Mouse (Mus musculus): ENCODE data around the gene Afmid. TPM values are rescaled to one million over a fixed set of nuclear protein-coding genes. Genes with fewer than 3 reads are reported as not detected.
"Not testable (repeated sequence)": the region's sequence is repeated elsewhere in the genome, so short reads cannot be mapped to it uniquely, and the experiment has no call there.

Afmid gene
- polyA plus RNA-seq, 1 experiment from 2014 or later, result 2.4 TPM

DNA sequence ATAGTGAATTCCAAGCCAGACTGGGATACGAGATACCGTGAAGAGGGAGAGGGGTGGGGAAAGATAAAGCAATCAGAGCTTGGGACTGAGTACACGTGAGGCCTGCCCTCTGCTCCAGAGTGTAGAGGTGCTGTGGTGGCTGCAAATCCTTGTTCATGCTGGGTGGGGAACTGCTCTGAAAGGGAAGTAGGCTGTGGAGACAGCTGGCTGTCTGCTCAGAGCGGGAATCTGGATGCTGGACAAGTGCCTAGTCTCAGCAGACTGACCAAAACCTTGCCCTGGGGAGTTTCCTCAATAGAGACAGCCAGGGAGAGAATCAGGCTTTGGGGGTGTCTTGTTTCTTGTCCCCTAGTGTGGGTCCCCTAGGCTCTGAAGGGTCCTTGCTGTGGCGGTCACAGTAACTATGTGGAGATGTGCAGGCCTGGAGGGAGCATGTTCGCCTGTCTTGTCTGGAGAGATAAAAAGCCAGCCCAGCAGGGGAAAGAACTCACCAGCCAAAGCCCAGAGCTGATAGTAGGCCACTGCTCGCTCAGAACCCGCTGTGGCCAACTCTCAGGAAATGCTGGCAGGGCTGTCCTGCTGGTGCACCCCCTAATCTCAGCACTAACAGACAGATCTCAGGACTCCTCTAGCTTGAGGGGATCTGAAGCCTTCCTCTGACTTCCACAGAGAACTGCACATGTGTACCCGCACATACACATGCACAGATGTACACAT lies 3.3 kb downstream of the Afmid start:
- H3K27ac ChIP-seq (ENCODE audit: low read length), result peak overlapping the region; percentile 58
- H3K4me3 ChIP-seq (ENCODE audit: low read depth, low read length), result no peak overlapping the region
- TF ChIP-seq CTCF (IDR thresholded peaks at IDR 0.05), result no peak
- no peak for TF ChIP-seq EP300 (IDR thresholded peaks at IDR 0.05)
- H3K4me1 ChIP-seq (ENCODE audit: insufficient read depth, low read depth, low read length), result peaks cover 55% of the 10 kb centered on the region
- no peaks in the 10 kb centered on the region for H3K9me3 ChIP-seq (ENCODE audit: low read length)
- no peak overlapping the region for H3K4me2 ChIP-seq (replicated peaks; ENCODE audit: low read depth, low read length)
- H3K27me3 ChIP-seq (replicated peaks; ENCODE audit: insufficient read depth, low read length), result no peaks in the 10 kb centered on the region
- WGBS, result 32% methylated on average over 9 of the region's 9 CpGs
- DNase-seq (ENCODE audit: low spot score), result peak; percentile 69
- ATAC-seq, result no peak
- H3K9ac ChIP-seq (replicated peaks; ENCODE audit: low read depth), result no peak overlapping the region
- no peaks in the 10 kb centered on the region for H3K36me3 ChIP-seq (ENCODE audit: insufficient read depth, low read length)

DNA sequence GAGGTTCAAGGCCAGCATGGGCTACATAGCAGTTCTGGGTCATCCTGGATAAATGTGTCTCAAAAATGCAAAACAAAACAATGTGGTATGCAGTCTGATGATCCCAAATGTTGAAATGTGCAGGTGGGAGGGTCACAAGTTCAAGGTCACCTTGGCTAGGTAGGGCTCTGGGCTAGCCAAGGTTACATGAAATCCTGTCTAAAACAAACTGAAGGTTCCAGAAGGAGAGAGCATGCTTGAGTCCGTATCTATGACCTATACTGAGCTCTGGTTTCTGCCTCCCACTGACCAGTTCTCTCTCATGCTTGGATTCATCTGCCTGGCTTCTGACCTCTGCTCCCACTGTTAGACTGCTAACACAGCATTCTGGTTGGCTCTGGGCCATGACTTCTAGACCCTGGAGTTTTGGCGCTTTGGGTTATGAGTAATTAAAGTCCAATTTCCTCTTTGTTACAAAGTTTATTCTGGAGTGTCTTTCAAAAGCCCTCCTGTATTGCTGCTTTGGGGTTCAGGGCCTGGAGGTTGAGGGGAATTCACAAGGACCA lies 4.0 kb downstream of the Afmid start:
- peak overlapping the region; percentile 73 for H3K27ac ChIP-seq (ENCODE audit: low read length)
- H3K9ac ChIP-seq (replicated peaks; ENCODE audit: low read depth), result no peak overlapping the region
- H3K27me3 ChIP-seq (replicated peaks; ENCODE audit: insufficient read depth, low read length), result no peaks in the 10 kb centered on the region
- no peak for ATAC-seq
- H3K4me2 ChIP-seq (replicated peaks; ENCODE audit: low read depth, low read length), result no peak overlapping the region
- no peaks in the 10 kb centered on the region for H3K36me3 ChIP-seq (ENCODE audit: insufficient read depth, low read length)
- no peak overlapping the region for H3K4me3 ChIP-seq (ENCODE audit: low read depth, low read length)
- H3K9me3 ChIP-seq (ENCODE audit: low read length), result no peaks in the 10 kb centered on the region
- no peak for TF ChIP-seq CTCF (IDR thresholded peaks at IDR 0.05)
- WGBS, result 34% methylated on average over 2 of the region's 2 CpGs
- peak; percentile 68 for DNase-seq (ENCODE audit: low spot score)
- H3K4me1 ChIP-seq (ENCODE audit: insufficient read depth, low read depth, low read length), result peaks cover 51% of the 10 kb centered on the region

DNA sequence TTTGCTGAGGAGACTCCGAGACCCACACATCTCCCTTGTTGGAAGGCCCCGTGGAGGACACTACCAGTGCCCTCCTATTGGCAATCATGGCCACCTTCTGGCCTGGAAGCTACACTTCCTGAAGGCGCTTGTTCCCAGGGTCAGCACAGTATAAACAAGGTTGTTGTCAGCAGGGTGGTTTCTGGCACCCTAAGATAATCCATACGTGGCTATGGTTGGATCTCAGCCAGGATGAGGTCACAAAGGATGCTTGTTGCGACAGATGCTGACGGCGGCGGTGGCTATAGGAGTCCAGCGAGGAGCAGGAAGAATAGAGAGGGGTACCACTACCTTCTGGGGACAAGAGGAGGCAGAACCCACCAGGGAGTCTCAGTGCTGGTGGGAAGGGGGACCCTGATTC lies 4.7 kb downstream of the Afmid start:
- no peak overlapping the region for H3K9ac ChIP-seq (replicated peaks; ENCODE audit: low read depth)

DNA sequence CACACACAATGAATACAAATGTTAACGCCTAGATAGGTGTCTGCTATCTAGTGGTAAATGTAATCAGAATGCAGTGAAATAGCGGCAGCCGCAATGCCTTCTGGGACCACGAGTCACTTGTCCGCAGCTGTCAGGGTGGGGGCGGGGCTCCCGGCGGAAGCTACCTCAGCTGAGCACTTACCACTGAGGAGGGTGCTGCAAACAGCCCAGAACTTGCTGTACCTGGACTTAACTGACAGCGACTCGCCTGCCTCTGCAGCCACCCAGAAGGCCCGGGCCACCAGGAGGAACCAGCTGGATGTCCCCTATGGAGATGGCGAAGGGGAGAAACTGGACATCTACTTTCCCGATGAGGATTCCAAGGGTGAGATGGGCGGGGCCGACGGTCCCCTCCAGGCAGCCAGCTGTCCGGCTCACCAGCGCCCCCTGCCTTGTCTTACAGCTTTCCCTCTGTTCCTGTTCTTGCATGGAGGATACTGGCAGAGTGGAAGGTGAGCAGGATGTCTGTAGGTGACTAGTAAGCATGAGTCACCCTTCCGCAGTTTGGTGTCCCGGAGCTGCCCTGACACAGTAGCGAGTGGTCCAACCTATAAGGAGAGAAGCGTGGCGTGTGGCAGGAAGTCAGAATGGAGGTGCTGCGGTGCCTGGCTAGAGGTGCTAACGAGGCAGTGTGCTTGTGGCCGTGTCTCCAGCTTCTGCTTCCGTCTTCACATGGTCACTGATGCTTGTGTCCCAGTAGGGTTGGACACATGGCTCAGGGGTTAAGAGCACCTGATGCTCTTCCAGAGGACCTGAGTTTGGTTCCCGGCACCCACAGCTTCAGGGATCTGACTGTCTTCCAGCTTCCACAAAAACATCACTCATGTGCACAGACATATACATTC lies 6.6 kb downstream of the Afmid start:
- TF ChIP-seq EP300 (IDR thresholded peaks at IDR 0.05) (no peak), CTCF (IDR thresholded peaks at IDR 0.05) (peak; percentile 86)
- WGBS, result 19% methylated on average over 28 of the region's 28 CpGs
- no peaks in the 10 kb centered on the region for H3K9me3 ChIP-seq (ENCODE audit: low read length)
- H3K36me3 ChIP-seq (ENCODE audit: insufficient read depth, low read length), result no peaks in the 10 kb centered on the region
- H3K27me3 ChIP-seq (replicated peaks; ENCODE audit: insufficient read depth, low read length), result no peaks in the 10 kb centered on the region
- no peak overlapping the region for H3K9ac ChIP-seq (replicated peaks; ENCODE audit: low read depth)
- peak overlapping the region; percentile 19; the same call in 1 of the 2 replicates for H3K4me3 ChIP-seq (ENCODE audit: low read depth, low read length)
- DNase-seq (ENCODE audit: low spot score) (peak; percentile 89), ATAC-seq (peak; percentile 63)
- H3K4me1 ChIP-seq (ENCODE audit: insufficient read depth, low read depth, low read length), result peaks cover 33% of the 10 kb centered on the region; the same call in 1 of the 2 replicates
- peak overlapping the region; percentile 47 for H3K4me2 ChIP-seq (replicated peaks; ENCODE audit: low read depth, low read length)
- H3K27ac ChIP-seq (ENCODE audit: low read length), result no peak overlapping the region

More for the DNA sequence above, 4.7 kb downstream of the Afmid start:
- WGBS, result 40% methylated on average over 9 of the region's 9 CpGs
- peaks cover 44% of the 10 kb centered on the region for H3K4me1 ChIP-seq (ENCODE audit: insufficient read depth, low read depth, low read length)
- no peaks in the 10 kb centered on the region for H3K36me3 ChIP-seq (ENCODE audit: insufficient read depth, low read length)
- H3K4me2 ChIP-seq (replicated peaks; ENCODE audit: low read depth, low read length), result no peak overlapping the region
- TF ChIP-seq CTCF (IDR thresholded peaks at IDR 0.05), result peak; percentile 5; the same call in 1 of the 2 replicates
- TF ChIP-seq EP300 (IDR thresholded peaks at IDR 0.05), result peak; percentile 52
- no peak overlapping the region for H3K4me3 ChIP-seq (ENCODE audit: low read depth, low read length)
- no peaks in the 10 kb centered on the region for H3K27me3 ChIP-seq (replicated peaks; ENCODE audit: insufficient read depth, low read length)
- peak overlapping the region; percentile 73 for H3K27ac ChIP-seq (ENCODE audit: low read length)
- DNase-seq (ENCODE audit: low spot score) (peak; percentile 75), ATAC-seq (peak; percentile 40)
- H3K9me3 ChIP-seq (ENCODE audit: low read length), result no peaks in the 10 kb centered on the region

DNA sequence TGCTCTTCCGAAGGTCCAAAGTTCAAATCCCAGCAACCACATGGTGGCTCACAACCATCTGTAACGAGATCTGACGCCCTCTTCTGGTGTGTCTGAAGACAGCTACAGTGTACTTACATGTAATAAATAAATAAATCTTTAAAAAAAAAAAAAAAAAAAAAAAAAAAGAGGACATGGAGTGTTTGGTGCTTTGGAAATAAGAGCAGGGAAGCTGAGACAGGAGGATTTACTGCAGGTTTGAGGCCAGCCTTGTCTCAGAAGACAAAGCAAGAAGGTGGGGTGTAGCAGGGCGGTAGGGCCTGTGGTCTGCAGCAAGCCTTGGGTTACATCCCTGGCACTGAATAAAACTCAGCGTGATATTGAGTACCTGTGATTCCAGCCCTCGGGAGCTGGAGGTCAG lies 7.8 kb downstream of the Afmid start:
- H3K9ac ChIP-seq (replicated peaks; ENCODE audit: low read depth); H3K27ac ChIP-seq (ENCODE audit: low read length); H3K36me3 ChIP-seq (ENCODE audit: insufficient read depth, low read length); DNase-seq (ENCODE audit: low spot score); H3K4me2 ChIP-seq (replicated peaks; ENCODE audit: low read depth, low read length); ATAC-seq; H3K27me3 ChIP-seq (replicated peaks; ENCODE audit: insufficient read depth, low read length); H3K4me3 ChIP-seq (ENCODE audit: low read depth, low read length); H3K9me3 ChIP-seq (ENCODE audit: low read length): not testable (repeated sequence)
- 89% methylated on average over 4 of the region's 6 CpGs for WGBS
- H3K4me1 ChIP-seq (ENCODE audit: insufficient read depth, low read depth, low read length), result peaks cover 25% of the 10 kb centered on the region; the same call in 1 of the 2 replicates

DNA sequence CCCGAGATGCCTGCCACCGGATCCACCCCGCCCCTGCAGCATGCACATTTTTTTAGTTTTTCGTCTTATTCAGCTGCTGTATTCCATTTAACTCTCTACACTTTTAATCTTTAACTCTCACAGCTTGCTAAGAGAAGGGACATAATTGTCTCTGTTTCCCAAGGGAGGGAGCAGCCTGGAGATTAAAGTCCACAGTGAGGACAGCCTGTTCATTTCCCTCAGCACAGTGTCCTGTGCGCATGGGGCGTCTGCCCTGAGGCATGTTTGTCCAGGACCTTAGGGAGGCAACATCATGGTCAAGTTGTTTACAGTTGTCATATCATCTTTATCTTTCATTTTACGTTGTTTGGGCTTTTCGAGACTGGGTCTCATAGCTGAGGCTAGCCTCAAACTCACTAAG lies 8.4 kb downstream of the Afmid start:
- ATAC-seq, result no peak
- no peak overlapping the region for H3K9ac ChIP-seq (replicated peaks; ENCODE audit: low read depth)
- H3K27me3 ChIP-seq (replicated peaks; ENCODE audit: insufficient read depth, low read length), result no peaks in the 10 kb centered on the region
- peaks cover 19% of the 10 kb centered on the region; the same call in 1 of the 2 replicates for H3K4me1 ChIP-seq (ENCODE audit: insufficient read depth, low read depth, low read length)
- WGBS, result 79% methylated on average over 8 of the region's 8 CpGs
- H3K4me2 ChIP-seq (replicated peaks; ENCODE audit: low read depth, low read length), result no peak overlapping the region
- no peak for TF ChIP-seq CTCF (IDR thresholded peaks at IDR 0.05)
- TF ChIP-seq EP300 (IDR thresholded peaks at IDR 0.05), result no peak
- H3K27ac ChIP-seq (ENCODE audit: low read length), result no peak overlapping the region
- no peak for DNase-seq (ENCODE audit: low spot score)
- H3K4me3 ChIP-seq (ENCODE audit: low read depth, low read length), result no peak overlapping the region
- H3K36me3 ChIP-seq (ENCODE audit: insufficient read depth, low read length), result no peaks in the 10 kb centered on the region
- no peaks in the 10 kb centered on the region for H3K9me3 ChIP-seq (ENCODE audit: low read length)

All from lung, postnatal 0 days (tissue).